Mouse (Mus musculus) liver, embryonic 14.5 days (tissue): ENCODE data around the gene Tbc1d4. TPM values are rescaled to one million over a fixed set of nuclear protein-coding genes. Genes with fewer than 3 reads are reported as not detected.

ENCODE experiments used
- ATAC-seq: fragments of 200-750 bp; cut with Nextera tagmentation; 2 replicates; pipeline ENCODE4 v1.8.0; 2017; ENCODE audit warnings: moderate number of reproducible peaks, mild to moderate bottlenecking, moderate library complexity; ENCODE audit not compliant: insufficient read depth
- DNase-seq, 3 experiments: peaks; one replicate each; pipeline ENCODE4 v3.0.0-alpha.2; 2012 to 2013; ENCODE audit warnings: low read depth in 3 of 3, low spot score in 3 of 3
- H3K27ac ChIP-seq: fragments of 300-500 bp; sonication (generic); 2 replicates; pipeline ENCODE4 v1.5.1; 2014; ENCODE audit warnings: moderate library complexity, mild to moderate bottlenecking, control low read depth, inconsistent platforms
- H3K27me3 ChIP-seq: fragments of 300-500 bp; sonication (generic); 2 replicates; pipeline ENCODE4 v1.6.1; 2014; ENCODE audit warnings: mild to moderate bottlenecking, low read length, moderate library complexity; ENCODE audit not compliant: control insufficient read depth, insufficient read depth
- H3K36me3 ChIP-seq: fragments of 300-500 bp; sonication (generic); replicated peaks from 2 replicates; pipeline ENCODE4 v1.6.1; 2014; ENCODE audit warnings: low read depth; ENCODE audit not compliant: control insufficient read depth, insufficient read depth
- H3K4me1 ChIP-seq, 2 experiments: fragments of 200-500 bp in 1 of 2; fragments of 300-500 bp in 1 of 2; sonication (generic) in 1 of 2; replicated peaks; 2 replicates each; pipeline ENCODE4 v1.6.1; 2012 to 2014; ENCODE audit warnings: antibody characterized with exemption in 1 of 2, inconsistent platforms in 1 of 2, low read length in 1 of 2; ENCODE audit not compliant: control insufficient read depth in 2 of 2, insufficient read depth in 2 of 2
- H3K4me2 ChIP-seq: fragments of 300-500 bp; sonication (generic); 2 replicates; pipeline ENCODE4 v1.6.1; 2014; ENCODE audit warnings: low read depth, mild to moderate bottlenecking, control low read depth, moderate library complexity
- H3K4me3 ChIP-seq, 2 experiments: fragments of 200-500 bp in 1 of 2; fragments of 300-500 bp in 1 of 2; sonication (generic) in 1 of 2; 2 replicates each; pipeline ENCODE4 v1.5.1; 2012 to 2014; ENCODE audit warnings: low read depth in 2 of 2, low read length in 2 of 2, mild to moderate bottlenecking in 2 of 2, control low read depth in 1 of 2, inconsistent platforms in 1 of 2, moderate library complexity in 1 of 2; ENCODE audit not compliant: insufficient read depth in 1 of 2
- H3K9ac ChIP-seq: fragments of 300-500 bp; sonication (generic); replicated peaks from 2 replicates; pipeline ENCODE4 v1.6.1; 2014; ENCODE audit warnings: mild to moderate bottlenecking, control low read depth, moderate library complexity
- H3K9me3 ChIP-seq: fragments of 300-500 bp; sonication (generic); 2 replicates; pipeline ENCODE4 v1.6.1; 2016; ENCODE audit warnings: low read length, mixed read lengths; ENCODE audit not compliant: control insufficient read depth
- CTCF ChIP-seq: IDR thresholded peaks from 2 replicates; pipeline ENCODE4 v1.5.1; 2016; ENCODE audit warnings: antibody characterized with exemption, low read depth, control low read depth
- EP300 ChIP-seq: IDR thresholded peaks from 2 replicates; pipeline ENCODE4 v1.6.1; 2016; ENCODE audit warnings: antibody characterized with exemption, low read depth
- WGBS: fragments of 180-500 bp; shearing (Covaris S2); extraction: QIAGEN DNeasy Blood & Tissue Kit; methylation state at CpG from one replicate; pipeline ENCODE4 v1.1.7; 2014; ENCODE audit not compliant: insufficient replicate concordance; 5-methylcytosine and 5-hydroxymethylcytosine counted together
- polyA plus RNA-seq, 2 experiments: library from polyadenylated mRNA; depleted of rRNA in 1 of 2; stranded (reverse) in 1 of 2; unstranded in 1 of 2; fragments of >200 nt; fragmentation: Nextera tagmentation in 1 of 2; extraction: Ambion mirVana in 1 of 2; gene quantifications; 2 replicates each; pipeline versions ENCODE4 v1.2.1 to v1.2.3; 2012 to 2014

The Tbc1d4 gene
- polyA plus RNA-seq, 2 experiments: 0.85 to 1.3 TPM

DNA sequence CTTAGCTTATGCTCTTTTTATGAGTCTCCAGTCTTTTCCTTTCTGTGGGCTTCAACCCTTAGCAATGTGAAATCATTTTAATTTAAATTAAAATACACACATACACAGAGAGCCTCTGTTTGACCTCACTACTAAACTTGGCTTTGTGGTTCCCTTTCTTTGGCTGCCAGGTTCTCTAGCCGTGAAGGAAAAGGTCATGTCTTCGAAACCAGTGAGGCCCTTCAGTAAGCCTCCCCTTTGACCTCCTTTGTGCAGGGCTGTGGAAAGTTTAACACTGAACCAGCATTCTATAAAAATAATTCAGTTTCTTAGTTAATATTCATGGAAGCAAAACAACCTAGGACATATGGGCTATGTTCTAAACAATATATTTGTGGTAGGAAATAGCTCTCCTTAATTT lies 78.5 kb downstream of the Tbc1d4 start:
- H3K4me3 ChIP-seq: no peak overlapping the region
- no peak for TF ChIP-seq EP300
- no peak for TF ChIP-seq CTCF
- H3K4me2 ChIP-seq: no peak overlapping the region
- H3K27me3 ChIP-seq: no peaks in the 10 kb centered on the region
- no peak overlapping the region for H3K27ac ChIP-seq
- H3K9me3 ChIP-seq: no peaks in the 10 kb centered on the region
- no peaks in the 10 kb centered on the region for H3K36me3 ChIP-seq
- no peak for DNase-seq
- WGBS: 35% methylated on average over 2 of the region's 2 CpGs
- no peaks in the 10 kb centered on the region for H3K4me1 ChIP-seq
- no peak for ATAC-seq
- H3K9ac ChIP-seq: no peak overlapping the region

DNA sequence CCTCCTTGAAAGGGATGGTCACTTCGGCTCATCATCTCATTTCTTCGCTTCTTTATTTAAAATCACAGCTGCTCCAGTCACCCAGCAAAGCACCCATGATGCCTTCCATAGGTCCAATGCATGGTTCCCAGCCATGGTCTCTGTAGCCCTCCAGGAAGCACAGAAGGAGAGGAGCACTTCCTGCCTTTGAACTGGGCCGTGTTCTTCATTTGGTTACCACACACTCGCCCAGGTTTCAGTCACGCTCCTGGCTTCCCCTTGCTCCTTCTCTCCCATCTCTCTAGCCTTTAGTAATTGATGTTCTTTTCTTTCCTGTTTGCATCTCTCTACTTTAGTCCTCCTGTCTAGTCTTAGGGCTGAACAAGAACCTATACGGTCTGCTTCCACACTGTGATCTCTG lies 79.8 kb downstream of the Tbc1d4 start:
- no peak overlapping the region for H3K4me2 ChIP-seq
- no peaks in the 10 kb centered on the region for H3K9me3 ChIP-seq
- TF ChIP-seq EP300: no peak
- no peak for TF ChIP-seq CTCF
- no peaks in the 10 kb centered on the region for H3K4me1 ChIP-seq
- WGBS: 53% methylated on average over 6 of the region's 6 CpGs
- no peaks in the 10 kb centered on the region for H3K27me3 ChIP-seq
- H3K27ac ChIP-seq: no peak overlapping the region
- no peak overlapping the region for H3K9ac ChIP-seq
- DNase-seq: no peak
- no peaks in the 10 kb centered on the region for H3K36me3 ChIP-seq
- no peak overlapping the region for H3K4me3 ChIP-seq
- no peak for ATAC-seq

DNA sequence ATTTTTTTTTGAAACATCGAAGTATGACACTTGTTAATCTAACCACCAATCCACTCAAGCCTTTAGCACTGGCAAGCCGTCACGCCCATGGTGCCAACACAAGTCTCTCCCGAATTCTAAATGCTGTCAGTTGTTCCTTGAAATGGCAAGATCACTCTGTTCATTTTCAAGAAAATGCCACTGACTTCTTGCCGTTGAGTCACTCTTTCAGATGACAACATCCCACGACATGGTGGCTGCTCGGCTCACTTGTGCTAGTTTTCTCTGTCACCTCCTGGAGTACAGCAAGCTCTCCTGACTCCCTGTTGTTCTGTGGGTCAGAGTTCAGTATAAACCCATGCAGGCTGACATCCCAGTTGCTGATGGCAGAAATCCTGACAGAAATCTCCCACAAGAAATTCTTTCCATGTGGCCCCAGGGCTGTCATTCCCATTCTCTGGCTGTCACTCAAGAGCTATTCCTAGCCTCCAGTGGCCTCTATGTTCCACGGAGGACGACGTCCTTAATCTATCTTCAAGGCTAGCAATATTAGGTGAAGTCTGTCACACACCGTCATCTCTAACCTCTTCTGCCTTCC lies 81.5 kb downstream of the Tbc1d4 start:
- Histone ChIP-seq H3K4me1 (no peaks in the 10 kb centered on the region), H3K4me2 (no peak overlapping the region), H3K36me3 (no peaks in the 10 kb centered on the region), H3K9ac (no peak overlapping the region), H3K4me3 (no peak overlapping the region), H3K27me3 (no peaks in the 10 kb centered on the region), H3K9me3 (no peaks in the 10 kb centered on the region), H3K27ac (no peak overlapping the region)
- 66% methylated on average over 11 of the region's 11 CpGs for WGBS
- ATAC-seq (no peak), DNase-seq (no peak)
- TF ChIP-seq CTCF: no peak
- TF ChIP-seq EP300: no peak

DNA sequence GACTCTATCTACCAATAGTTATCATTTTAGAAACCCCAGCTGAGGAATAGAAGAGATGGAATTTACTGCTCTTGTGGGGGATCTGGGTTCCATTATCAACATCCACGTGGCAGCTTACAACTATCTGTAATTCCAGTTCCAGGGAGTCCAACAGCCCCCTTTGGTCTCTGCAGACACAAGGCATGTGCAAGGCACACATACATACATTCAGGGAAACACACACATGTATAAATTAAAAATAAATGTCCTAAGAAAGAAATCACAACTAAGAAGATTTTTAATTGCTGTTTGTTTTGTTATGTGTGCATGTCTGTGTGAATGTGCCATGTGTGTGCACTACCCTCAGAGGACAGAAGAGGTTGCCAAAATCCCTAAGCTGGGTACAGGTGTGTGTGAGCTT lies 82.5 kb downstream of the Tbc1d4 start:
- H3K27ac ChIP-seq: no peak overlapping the region
- DNase-seq (no peak), ATAC-seq (no peak)
- no peaks in the 10 kb centered on the region for H3K27me3 ChIP-seq
- no peaks in the 10 kb centered on the region for H3K4me1 ChIP-seq
- H3K36me3 ChIP-seq: no peaks in the 10 kb centered on the region
- no peak overlapping the region for H3K4me2 ChIP-seq
- WGBS: 45% methylated on average over 1 of the region's 1 CpGs
- no peak overlapping the region for H3K4me3 ChIP-seq
- H3K9ac ChIP-seq: no peak overlapping the region
- H3K9me3 ChIP-seq: no peaks in the 10 kb centered on the region
- no peak for TF ChIP-seq EP300
- no peak for TF ChIP-seq CTCF

DNA sequence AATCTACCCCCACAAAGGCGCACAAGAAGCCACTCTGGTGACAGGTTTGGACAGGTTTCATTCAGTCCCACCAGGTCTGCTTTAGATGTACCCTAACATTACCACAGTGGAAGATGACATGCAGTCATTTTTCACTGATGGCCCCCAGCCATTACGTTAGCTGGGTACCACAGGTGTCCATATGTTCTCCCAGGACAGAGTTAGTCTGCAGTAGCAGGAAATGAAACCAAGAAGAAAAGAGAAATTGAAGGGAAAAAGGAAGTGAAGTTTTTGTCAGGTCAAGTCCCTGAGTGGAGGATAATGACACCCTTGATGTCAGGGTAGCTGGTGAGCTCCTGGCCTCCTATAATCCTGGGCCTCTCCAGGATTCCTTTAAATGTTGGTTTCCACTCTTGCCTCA lies 89.0 kb downstream of the Tbc1d4 start:
- H3K36me3 ChIP-seq: no peaks in the 10 kb centered on the region
- no peaks in the 10 kb centered on the region for H3K9me3 ChIP-seq
- 64% methylated on average over 2 of the region's 2 CpGs for WGBS
- H3K4me1 ChIP-seq: no peaks in the 10 kb centered on the region
- ATAC-seq: no peak
- no peaks in the 10 kb centered on the region for H3K27me3 ChIP-seq
- H3K9ac ChIP-seq: no peak overlapping the region
- H3K4me2 ChIP-seq: no peak overlapping the region
- no peak for DNase-seq
- H3K27ac ChIP-seq: no peak overlapping the region
- TF ChIP-seq EP300: no peak
- TF ChIP-seq CTCF: no peak
- H3K4me3 ChIP-seq: no peak overlapping the region
